Mouse (Mus musculus) small intestine, adult 2 months (tissue): ENCODE data around the gene Fbxl13.

Source experiments
- CTCF ChIP-seq: fragments of 200-500 bp; IDR thresholded peaks from 2 replicates; pipeline ENCODE4 v1.5.1; 2012; ENCODE audit warnings: low read depth, mild to moderate bottlenecking, control low read depth, inconsistent platforms, low read length, moderate library complexity, mixed read lengths; ENCODE audit not compliant: insufficient replicate concordance, insufficient read length; ENCODE audit errors: extremely low read depth
- POLR2A ChIP-seq: fragments of 200-500 bp; IDR thresholded peaks from 2 replicates; pipeline ENCODE4 v1.6.1; 2012; ENCODE audit warnings: low read depth, mild to moderate bottlenecking, control low read depth, inconsistent platforms, low read length, moderate library complexity

DNA sequence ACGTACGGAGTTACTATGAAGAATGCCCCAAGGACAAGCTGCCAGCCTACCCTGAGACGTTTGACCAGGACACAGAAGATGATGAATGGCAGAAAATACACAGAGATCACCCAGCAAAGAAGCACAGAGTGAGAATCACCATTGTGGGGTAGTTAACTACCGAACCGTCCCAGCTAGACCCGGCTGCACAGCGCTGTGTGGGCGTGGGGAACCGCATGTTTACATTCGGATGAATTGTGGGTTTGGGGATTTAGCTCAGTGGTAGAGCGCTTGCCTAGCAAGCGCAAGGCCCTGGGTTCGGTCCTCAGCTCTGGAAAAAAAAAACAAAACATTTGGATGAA, 70.3 kb downstream of the Fbxl13 start:
- no peak for TF ChIP-seq CTCF
- TF ChIP-seq POLR2A = no peak
